Mouse (Mus musculus): ENCODE results near the gene Lst1. TPM values are rescaled to one million over a fixed set of nuclear protein-coding genes. Genes with fewer than 3 reads are reported as not detected.

Gene Lst1
- polyA plus RNA-seq, 1 experiment from 2014 or later, result 5.0 TPM

DNA sequence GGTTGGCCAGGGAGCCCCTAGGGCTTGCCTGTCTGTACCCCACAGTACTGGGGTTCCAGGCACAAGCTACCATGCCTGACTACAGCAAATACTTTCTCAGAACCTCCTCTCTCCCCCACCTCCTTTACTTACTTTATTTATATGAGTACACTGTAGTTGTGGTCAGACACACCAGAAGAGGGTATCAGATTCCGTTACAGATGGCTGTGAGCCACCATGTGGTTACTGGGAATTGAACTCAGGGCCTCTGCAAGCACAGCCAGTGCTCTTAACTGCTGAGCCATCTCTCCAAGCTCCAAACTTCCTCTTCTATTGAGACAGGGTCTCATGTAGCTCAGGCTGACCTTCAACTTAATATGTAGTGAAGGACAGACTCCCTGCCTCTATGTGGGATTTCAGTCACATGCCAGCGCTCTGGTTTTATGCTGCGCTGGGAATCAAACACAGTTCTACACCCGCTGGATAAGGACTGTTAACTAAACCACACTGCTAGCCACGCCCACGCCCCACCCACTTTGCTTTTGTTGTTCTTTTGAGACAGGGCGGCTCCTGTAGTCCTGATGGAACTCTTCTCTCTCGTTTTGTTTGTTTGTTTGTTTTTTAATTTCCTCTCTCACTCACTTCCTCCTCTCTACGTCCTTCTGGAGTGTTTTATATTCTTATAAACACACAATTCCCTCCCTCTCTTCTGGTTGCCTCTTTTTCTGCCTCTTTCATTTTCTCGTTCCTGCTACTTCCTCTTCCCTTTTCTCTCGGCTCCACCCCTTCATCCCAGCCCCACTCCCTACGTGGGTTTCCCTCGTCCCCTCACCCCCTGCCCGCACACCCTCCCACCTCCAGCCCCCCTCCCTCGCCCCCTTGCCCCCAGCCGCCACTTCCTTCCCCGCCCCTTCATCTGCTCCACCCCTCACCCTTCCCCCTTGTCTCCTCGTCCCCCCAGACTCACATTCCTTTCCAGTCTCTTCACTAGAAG, 2.3 kb downstream of the Lst1 start:
- 2% methylated on average over 18 of the region's 18 CpGs for WGBS (ENCODE audit: insufficient replicate concordance)
- ATAC-seq (replicated peaks; ENCODE audit: insufficient number of reproducible peaks, low FRiP score, low TSS enrichment), result peak; percentile 43; the same call in 1 of the 2 replicates
- no peaks in the 10 kb centered on the region for H3K9me3 ChIP-seq (replicated peaks; ENCODE audit: control insufficient read depth, low read length)
- H3K4me3 ChIP-seq (ENCODE audit: low read depth, low read length), result peak overlapping the region; percentile 48
- no peaks in the 10 kb centered on the region for H3K36me3 ChIP-seq (ENCODE audit: control insufficient read depth, insufficient read depth, low read length)
- H3K27me3 ChIP-seq (ENCODE audit: control insufficient read depth, insufficient read depth, low read length), result no peaks in the 10 kb centered on the region
- peak overlapping the region; percentile 54 for H3K9ac ChIP-seq (ENCODE audit: low read depth, low read length)
- no peaks in the 10 kb centered on the region for H3K4me1 ChIP-seq (ENCODE audit: control insufficient read depth, insufficient read depth, low read length)
- H3K4me2 ChIP-seq, result peak overlapping the region; percentile 65
- peak overlapping the region; percentile 62 for H3K27ac ChIP-seq (ENCODE audit: low read depth, low read length)

- Histone ChIP-seq H3K27ac (ENCODE audit: low read depth, low read length) (no peak overlapping the region), H3K4me3 (ENCODE audit: low read depth, low read length) (no peak overlapping the region), H3K36me3 (ENCODE audit: control insufficient read depth, insufficient read depth, low read length) (no peaks in the 10 kb centered on the region), H3K4me1 (ENCODE audit: control insufficient read depth, insufficient read depth, low read length) (no peaks in the 10 kb centered on the region), H3K9ac (ENCODE audit: low read depth, low read length) (0 out of 2 replicates have a peak overlapping the region, but pooled peaks have one; percentile 28), H3K9me3 (replicated peaks; ENCODE audit: control insufficient read depth, low read length) (no peaks in the 10 kb centered on the region), H3K27me3 (ENCODE audit: control insufficient read depth, insufficient read depth, low read length) (no peaks in the 10 kb centered on the region), H3K4me2 (no peak overlapping the region)
- no peak for ATAC-seq (replicated peaks; ENCODE audit: insufficient number of reproducible peaks, low FRiP score, low TSS enrichment)
- 83% methylated on average over 5 of the region's 5 CpGs for WGBS (ENCODE audit: insufficient replicate concordance)
These were observed 8.1 kb downstream of the Lst1 start for GRCm38 (mm10) chr17:35180093-35180492.

GRCm38 (mm10) chr17:35178528-35178927, 9.7 kb downstream of the Lst1 start:
- no peaks in the 10 kb centered on the region for H3K9me3 ChIP-seq (replicated peaks; ENCODE audit: control insufficient read depth, low read length)
- H3K4me1 ChIP-seq (ENCODE audit: control insufficient read depth, insufficient read depth, low read length), result no peaks in the 10 kb centered on the region
- no peak overlapping the region for H3K4me3 ChIP-seq (ENCODE audit: low read depth, low read length)
- 0 out of 2 replicates have a peak, but pooled peaks have one; percentile 22 for ATAC-seq (replicated peaks; ENCODE audit: insufficient number of reproducible peaks, low FRiP score, low TSS enrichment)
- no peaks in the 10 kb centered on the region for H3K36me3 ChIP-seq (ENCODE audit: control insufficient read depth, insufficient read depth, low read length)
- H3K27ac ChIP-seq (ENCODE audit: low read depth, low read length), result no peak overlapping the region
- no peak overlapping the region for H3K9ac ChIP-seq (ENCODE audit: low read depth, low read length)
- H3K27me3 ChIP-seq (ENCODE audit: control insufficient read depth, insufficient read depth, low read length), result no peaks in the 10 kb centered on the region
- 10% methylated on average over 5 of the region's 5 CpGs for WGBS (ENCODE audit: insufficient replicate concordance)
- no peak overlapping the region for H3K4me2 ChIP-seq

DNA sequence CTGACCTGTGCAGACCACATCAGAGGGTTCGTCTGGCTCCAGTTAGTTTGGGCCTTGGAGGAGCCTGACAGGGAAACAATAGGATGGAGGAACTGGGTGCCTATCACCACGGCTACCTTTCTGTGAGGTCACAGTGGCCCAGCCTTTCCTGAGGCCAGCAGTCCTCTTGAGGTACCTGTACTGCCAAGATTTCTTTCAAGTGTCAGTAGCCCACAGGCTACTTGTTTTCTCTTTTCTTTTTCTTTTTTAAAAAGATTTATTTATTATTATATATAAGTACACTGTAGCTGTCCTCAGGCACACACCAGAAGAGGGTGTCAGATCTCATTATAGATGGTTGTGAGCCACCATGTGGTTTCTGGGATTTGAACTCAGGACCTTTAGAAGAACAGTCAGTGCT, 12.3 kb downstream of the Lst1 start, which contains the start of gene Aif1:
Gene Aif1 (minus strand): TSS at position 101 of the 400 bp plus-strand sequence.
- no peak within 1 kb of the TSS for H3K4me2 ChIP-seq
- no peak for ATAC-seq (replicated peaks; ENCODE audit: insufficient number of reproducible peaks, low FRiP score, low TSS enrichment)
- no peak within 1 kb of the TSS for H3K4me3 ChIP-seq (ENCODE audit: low read depth, low read length)
- H3K9ac ChIP-seq (ENCODE audit: low read depth, low read length), result no peak within 1 kb of the TSS
- no peaks in the 10 kb centered on the region for H3K9me3 ChIP-seq (replicated peaks; ENCODE audit: control insufficient read depth, low read length)
- H3K27ac ChIP-seq (ENCODE audit: low read depth, low read length), result no peak within 1 kb of the TSS
- 62% methylated on average over 2 of the region's 2 CpGs for whole genome bisulfite sequencing (ENCODE audit: insufficient replicate concordance)
- H3K27me3 ChIP-seq (ENCODE audit: control insufficient read depth, insufficient read depth, low read length), result 0 out of 2 replicates have a peak, but pooled peaks cover 3% of the 10 kb centered on the region
- no peaks in the 10 kb centered on the region for H3K4me1 ChIP-seq (ENCODE audit: control insufficient read depth, insufficient read depth, low read length)
- H3K36me3 ChIP-seq (ENCODE audit: control insufficient read depth, insufficient read depth, low read length), result no peaks in the 10 kb centered on the region

DNA sequence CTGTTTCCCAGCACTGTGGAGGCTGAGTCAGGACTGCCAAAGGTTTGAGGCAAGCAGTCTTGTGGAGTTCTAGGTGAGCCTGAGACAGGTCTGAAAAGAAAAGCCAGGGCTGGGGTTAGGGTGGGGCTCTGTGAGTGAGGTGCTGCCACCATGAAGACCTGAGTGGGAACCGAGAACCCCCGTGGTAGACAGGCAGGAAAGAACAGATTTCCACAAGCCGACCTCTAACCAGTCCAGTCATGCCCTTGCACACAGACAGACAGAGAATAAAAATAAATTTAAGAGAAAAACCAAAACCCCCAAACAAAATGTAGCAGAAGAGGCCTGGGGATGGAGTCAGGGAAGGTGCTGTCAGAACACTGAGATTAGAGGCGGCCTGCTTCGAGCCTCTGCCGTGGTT, 12.9 kb downstream of the Lst1 start:
- H3K4me1 ChIP-seq (ENCODE audit: control insufficient read depth, insufficient read depth, low read length), result no peaks in the 10 kb centered on the region
- no peak for ATAC-seq (replicated peaks; ENCODE audit: insufficient number of reproducible peaks, low FRiP score, low TSS enrichment)
- no peak overlapping the region for H3K27ac ChIP-seq (ENCODE audit: low read depth, low read length)
- H3K36me3 ChIP-seq (ENCODE audit: control insufficient read depth, insufficient read depth, low read length), result no peaks in the 10 kb centered on the region
- H3K4me3 ChIP-seq (ENCODE audit: low read depth, low read length), result no peak overlapping the region
- 0 out of 2 replicates have a peak, but pooled peaks cover 3% of the 10 kb centered on the region for H3K27me3 ChIP-seq (ENCODE audit: control insufficient read depth, insufficient read depth, low read length)
- WGBS (ENCODE audit: insufficient replicate concordance), result 78% methylated on average over 6 of the region's 6 CpGs
- no peak overlapping the region for H3K4me2 ChIP-seq
- H3K9me3 ChIP-seq (replicated peaks; ENCODE audit: control insufficient read depth, low read length), result no peaks in the 10 kb centered on the region
- H3K9ac ChIP-seq (ENCODE audit: low read depth, low read length), result no peak overlapping the region

- Histone ChIP-seq H3K36me3 (ENCODE audit: control insufficient read depth, insufficient read depth, low read length) (no peaks in the 10 kb centered on the region), H3K27me3 (ENCODE audit: control insufficient read depth, insufficient read depth, low read length) (0 out of 2 replicates have a peak, but pooled peaks cover 3% of the 10 kb centered on the region), H3K4me2 (no peak overlapping the region), H3K4me1 (ENCODE audit: control insufficient read depth, insufficient read depth, low read length) (no peaks in the 10 kb centered on the region), H3K9ac (ENCODE audit: low read depth, low read length) (no peak overlapping the region), H3K4me3 (ENCODE audit: low read depth, low read length) (no peak overlapping the region), H3K27ac (ENCODE audit: low read depth, low read length) (no peak overlapping the region), H3K9me3 (replicated peaks; ENCODE audit: control insufficient read depth, low read length) (no peaks in the 10 kb centered on the region)
- no peak for ATAC-seq (replicated peaks; ENCODE audit: insufficient number of reproducible peaks, low FRiP score, low TSS enrichment)
- WGBS (ENCODE audit: insufficient replicate concordance), result 67% methylated on average over 8 of the region's 8 CpGs
These were observed 13.8 kb downstream of the Lst1 start for GRCm38 (mm10) chr17:35174201-35174977.

GRCm38 (mm10) chr17:35173329-35173728, 14.9 kb downstream of the Lst1 start:
- H3K4me1 ChIP-seq (ENCODE audit: control insufficient read depth, insufficient read depth, low read length), result no peaks in the 10 kb centered on the region
- H3K27ac ChIP-seq (ENCODE audit: low read depth, low read length), result no peak overlapping the region
- WGBS (ENCODE audit: insufficient replicate concordance), result 61% methylated on average over 3 of the region's 3 CpGs
- no peaks in the 10 kb centered on the region for H3K9me3 ChIP-seq (replicated peaks; ENCODE audit: control insufficient read depth, low read length)
- H3K4me2 ChIP-seq, result no peak overlapping the region
- H3K4me3 ChIP-seq (ENCODE audit: low read depth, low read length), result no peak overlapping the region
- no peaks in the 10 kb centered on the region for H3K36me3 ChIP-seq (ENCODE audit: control insufficient read depth, insufficient read depth, low read length)
- no peak for ATAC-seq (replicated peaks; ENCODE audit: insufficient number of reproducible peaks, low FRiP score, low TSS enrichment)
- no peak overlapping the region for H3K9ac ChIP-seq (ENCODE audit: low read depth, low read length)
- 0 out of 2 replicates have a peak, but pooled peaks cover 3% of the 10 kb centered on the region for H3K27me3 ChIP-seq (ENCODE audit: control insufficient read depth, insufficient read depth, low read length)

DNA sequence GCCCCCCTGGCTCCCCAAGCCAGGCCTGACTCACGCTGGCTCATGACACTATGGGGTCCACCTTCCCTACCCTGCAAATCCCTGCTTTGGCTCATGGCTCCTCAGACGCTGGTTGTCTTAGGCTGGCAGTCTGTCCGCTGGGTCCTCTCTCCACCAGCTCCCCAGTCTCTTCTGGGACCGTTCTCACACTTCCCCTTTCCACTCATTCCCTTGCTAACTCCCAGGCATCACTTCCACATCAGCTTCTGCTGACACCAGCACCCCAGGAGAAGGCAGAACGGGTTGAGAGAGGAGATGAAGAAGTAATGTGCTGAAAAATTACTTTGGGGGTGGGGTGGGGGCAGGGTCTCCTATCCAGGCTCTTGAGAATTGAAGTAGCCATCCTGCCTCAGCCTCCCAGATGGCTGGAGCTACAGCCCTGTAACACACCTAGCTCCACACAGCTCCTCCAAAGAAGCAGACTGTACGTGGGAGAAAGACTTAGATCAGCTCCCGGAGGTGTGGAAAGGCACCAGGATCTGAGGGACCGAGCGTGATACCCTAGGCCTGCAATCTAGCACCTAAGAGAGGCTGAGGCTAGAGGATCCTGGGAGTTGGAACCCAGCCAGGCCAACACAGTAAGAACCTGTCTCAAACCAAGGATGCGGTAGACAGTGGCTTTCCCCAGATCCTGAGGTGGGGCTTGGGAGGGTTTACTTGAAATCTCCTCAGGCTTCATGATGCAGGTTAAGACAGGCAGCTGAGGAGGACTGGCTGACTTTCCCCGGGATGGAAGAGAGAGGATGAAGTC, 15.6 kb downstream of the Lst1 start:
- ATAC-seq (replicated peaks; ENCODE audit: insufficient number of reproducible peaks, low FRiP score, low TSS enrichment), result no peak
- H3K27me3 ChIP-seq (ENCODE audit: control insufficient read depth, insufficient read depth, low read length), result 0 out of 2 replicates have a peak, but pooled peaks cover 3% of the 10 kb centered on the region
- no peaks in the 10 kb centered on the region for H3K4me1 ChIP-seq (ENCODE audit: control insufficient read depth, insufficient read depth, low read length)
- H3K4me3 ChIP-seq (ENCODE audit: low read depth, low read length), result no peak overlapping the region
- H3K9ac ChIP-seq (ENCODE audit: low read depth, low read length), result no peak overlapping the region
- 59% methylated on average over 11 of the region's 11 CpGs for WGBS (ENCODE audit: insufficient replicate concordance)
- H3K36me3 ChIP-seq (ENCODE audit: control insufficient read depth, insufficient read depth, low read length), result no peaks in the 10 kb centered on the region
- no peak overlapping the region for H3K4me2 ChIP-seq
- H3K9me3 ChIP-seq (replicated peaks; ENCODE audit: control insufficient read depth, low read length), result no peaks in the 10 kb centered on the region
- no peak overlapping the region for H3K27ac ChIP-seq (ENCODE audit: low read depth, low read length)

Measured in heart, embryonic 11.5 days (tissue).